Mouse (Mus musculus) lung, postnatal 0 days (tissue): ENCODE results near the gene Helz.

ENCODE experiments used
- CTCF ChIP-seq: IDR thresholded peaks from 2 replicates; pipeline ENCODE4 v1.5.1; 2016; ENCODE audit warnings: antibody characterized with exemption, mild to moderate bottlenecking
- EP300 ChIP-seq: IDR thresholded peaks from 2 replicates; pipeline ENCODE4 v1.6.1; 2016; ENCODE audit warnings: antibody characterized with exemption, mild to moderate bottlenecking, control low read depth

DNA sequence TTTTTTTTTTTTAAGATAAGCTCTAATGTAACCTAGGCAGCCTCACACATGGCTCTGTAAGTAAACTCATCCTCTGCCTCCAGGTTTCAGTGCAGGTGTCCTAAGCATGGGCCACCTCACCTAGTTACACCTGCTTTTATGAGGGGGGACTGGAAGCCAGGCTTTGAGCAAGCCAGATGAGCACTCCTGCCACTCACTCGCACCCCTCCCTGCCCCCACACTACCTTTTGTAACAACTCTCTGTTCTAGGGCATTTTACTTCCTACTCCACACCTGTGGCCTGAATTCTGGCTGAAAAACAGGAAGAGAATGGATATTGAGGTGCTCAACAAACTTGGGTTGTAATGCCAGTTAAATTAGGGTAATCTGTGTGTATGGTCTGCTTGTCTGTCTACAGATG lies 22.8 kb upstream of the Helz start:
- TF ChIP-seq CTCF (no peak), EP300 (no peak)
